Mouse (Mus musculus) liver, postnatal 0 days (tissue): ENCODE data around the gene Aebp1.

Experiments
- CTCF ChIP-seq: sonication (generic); IDR thresholded peaks from 2 replicates; pipeline ENCODE4 v1.5.1; 2016; ENCODE audit warnings: antibody characterized with exemption, low read depth
- EP300 ChIP-seq: IDR thresholded peaks from 2 replicates; pipeline ENCODE4 v1.6.1; 2016; ENCODE audit warnings: antibody characterized with exemption, low read depth, mild to moderate bottlenecking

DNA sequence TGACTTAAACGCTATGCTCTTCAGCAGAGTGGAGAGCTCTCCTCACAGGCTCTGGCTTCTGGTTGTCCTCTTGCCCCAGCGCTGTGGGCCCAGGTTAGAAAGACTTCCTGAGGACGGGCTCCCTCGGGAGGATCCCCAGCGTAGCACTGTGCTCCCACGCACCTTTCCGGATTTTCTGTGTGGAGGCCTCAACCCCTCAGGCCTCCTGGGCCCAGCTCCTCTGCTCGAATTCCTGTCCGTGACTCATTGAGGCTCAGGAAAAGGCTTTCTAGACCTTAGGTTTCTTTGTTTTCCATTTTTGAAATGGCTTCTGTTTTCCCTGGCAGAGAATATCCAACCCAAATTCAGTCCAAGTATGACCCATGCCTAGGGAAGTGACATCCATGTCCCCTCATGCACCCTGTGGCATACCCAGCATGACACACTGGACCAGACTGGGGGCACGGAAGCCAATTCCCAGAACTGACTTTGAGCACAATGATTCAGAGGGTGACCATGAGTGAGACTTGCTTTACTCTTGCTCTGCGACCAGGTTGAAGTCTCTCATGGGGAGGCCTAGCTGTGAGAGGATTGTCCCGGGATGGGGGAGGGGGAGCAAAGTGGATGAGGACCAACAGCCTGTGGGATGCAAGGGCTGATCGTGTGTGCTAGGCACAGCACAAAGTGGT is 1.7 kb upstream of the Aebp1 start:
- TF ChIP-seq CTCF (no peak), EP300 (no peak)
